Mouse (Mus musculus): ENCODE data around the gene Nop53.
"Not testable (repeated sequence)": the region's sequence is repeated elsewhere in the genome, so short reads cannot be mapped to it uniquely, and the experiment has no call there.

Nop53 gene

GRCm38 (mm10) chr7:15920645-15921190 is 25.2 kb downstream of the Nop53 start:
- DNase-seq (ENCODE audit: low spot score in 2 of 2), result no peak

- DNase-seq (ENCODE audit: low spot score in 2 of 2), result no peak
These were observed 25.9 kb downstream of the Nop53 start for GRCm38 (mm10) chr7:15919947-15920346.

DNA sequence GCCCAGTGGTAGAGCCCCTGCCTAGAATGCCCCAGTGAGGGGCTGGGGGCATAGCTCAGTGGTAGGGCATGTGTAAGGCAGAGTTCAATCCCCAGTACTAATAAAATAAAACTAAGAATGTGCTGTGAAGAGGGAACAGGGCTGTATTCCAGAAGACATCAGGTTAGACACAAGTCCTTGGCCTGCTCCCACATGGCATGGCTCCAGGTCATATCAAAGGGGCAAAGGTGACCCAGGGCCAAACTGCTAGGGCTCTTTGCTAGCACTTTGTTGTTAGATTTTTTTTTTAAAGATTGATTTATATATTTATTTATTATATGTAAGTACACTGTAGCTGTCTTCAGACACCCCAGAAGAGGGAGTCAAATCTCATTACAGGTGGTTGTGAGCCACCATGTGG is 27.5 kb downstream of the Nop53 start:
- no peak for DNase-seq (ENCODE audit: low spot score in 2 of 2)

DNA sequence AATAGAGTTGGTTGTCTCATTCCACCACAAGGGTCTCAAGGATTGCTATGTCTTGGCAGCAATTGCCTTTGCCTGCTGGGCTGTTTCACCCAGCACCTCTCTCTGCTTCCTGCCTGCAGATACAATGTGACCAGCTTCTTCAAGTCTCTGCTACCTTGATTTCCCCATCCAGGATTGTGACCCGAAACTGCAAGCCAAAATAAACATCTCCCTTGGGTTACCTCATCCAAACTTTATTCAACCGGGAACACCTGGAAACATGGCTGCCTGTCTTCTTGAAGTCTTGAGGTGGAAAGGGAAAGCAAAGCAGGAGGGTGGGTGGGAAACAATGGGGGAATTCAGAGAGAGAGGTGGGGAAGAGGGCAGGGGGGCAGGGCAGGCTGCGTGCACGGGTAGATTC is 28.9 kb downstream of the Nop53 start:
- no peak for DNase-seq (ENCODE audit: low spot score in 2 of 2)

GRCm38 (mm10) chr7:15916134-15916723 is 29.6 kb downstream of the Nop53 start:
- DNase-seq (ENCODE audit: low spot score in 2 of 2), result no peak

- not testable (repeated sequence) for DNase-seq (ENCODE audit: low spot score in 2 of 2)
These were observed 30.2 kb downstream of the Nop53 start for GRCm38 (mm10) chr7:15915695-15916094.

GRCm38 (mm10) chr7:15914751-15915150 is 31.1 kb downstream of the Nop53 start:
- DNase-seq (ENCODE audit: low spot score in 2 of 2), result no peak

- no peak for DNase-seq (ENCODE audit: low spot score in 2 of 2)
These were observed 31.6 kb downstream of the Nop53 start for GRCm38 (mm10) chr7:15914252-15914651.

DNA sequence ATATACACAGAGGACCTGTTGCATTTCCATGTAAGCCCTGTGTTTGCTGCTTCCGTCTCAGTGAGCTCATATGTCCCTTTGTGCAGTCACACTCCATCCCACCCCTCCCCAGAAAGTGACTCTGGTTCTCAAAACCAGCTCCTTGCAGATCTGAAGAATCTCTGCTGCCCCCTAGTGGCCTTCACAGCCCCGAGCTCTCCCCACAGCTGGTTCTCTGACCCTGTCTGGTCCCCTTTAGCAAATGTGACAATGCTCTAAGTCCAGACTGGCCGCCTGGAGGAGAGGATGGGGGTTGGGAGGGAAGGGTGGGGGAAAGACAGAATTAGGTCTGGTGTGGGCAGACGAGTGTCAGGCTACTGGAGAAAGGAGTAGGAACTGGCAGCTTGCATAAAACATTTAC is 33.7 kb downstream of the Nop53 start:
- peak in 1 of 2 experiments; percentile 50 for DNase-seq (ENCODE audit: low spot score in 2 of 2)

DNA sequence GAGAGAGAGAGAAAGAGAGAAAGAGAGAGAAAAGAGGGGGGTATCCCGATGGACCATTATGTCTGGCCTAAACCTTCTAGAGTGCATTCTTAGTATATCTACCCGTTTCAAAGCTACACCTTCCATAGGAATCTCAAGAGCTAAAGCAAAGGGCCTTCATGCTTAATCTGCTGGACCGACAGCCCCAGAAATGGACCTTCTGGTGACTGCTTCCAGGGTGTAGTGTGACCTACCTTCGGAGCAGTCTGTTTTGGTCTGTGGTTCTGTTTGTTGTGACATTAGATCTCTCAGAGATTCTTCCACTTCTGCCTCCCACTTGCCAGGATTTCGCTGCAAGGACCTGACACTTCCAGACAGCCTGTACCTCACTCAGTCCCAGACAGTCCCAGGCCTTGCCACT is 35.4 kb downstream of the Nop53 start:
- DNase-seq (ENCODE audit: low spot score in 2 of 2), result no peak

DNA sequence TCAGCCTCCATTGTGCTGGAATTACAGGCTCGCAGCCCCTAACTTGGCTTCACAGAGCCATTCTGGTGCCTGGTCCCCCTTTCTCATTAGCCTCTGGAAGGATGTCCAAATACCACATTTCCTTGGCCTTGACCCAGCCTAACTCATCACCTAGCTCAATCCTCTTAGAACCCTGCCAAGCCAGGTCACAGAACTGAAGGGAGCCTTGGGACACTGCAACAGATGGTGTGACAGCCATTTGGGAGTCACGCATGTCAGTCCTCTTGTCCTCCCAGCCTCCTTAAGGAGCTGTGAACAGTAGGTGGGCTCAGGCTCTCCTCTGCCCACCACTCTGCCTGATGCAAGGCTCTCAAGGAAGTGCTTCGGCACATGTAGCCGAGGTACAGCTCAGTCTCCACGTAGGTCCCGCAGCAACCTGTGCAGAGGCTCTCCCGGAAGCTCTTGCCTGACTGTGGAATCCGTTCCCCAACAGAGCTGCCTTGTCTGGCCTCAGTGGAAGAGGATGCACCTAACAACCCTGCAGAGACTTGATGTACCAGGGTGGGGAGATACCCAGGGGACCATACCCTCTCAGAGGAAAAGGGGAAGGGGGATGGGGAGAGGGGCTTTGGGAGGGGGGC is 37.8 kb downstream of the Nop53 start:
- no peak for DNase-seq (ENCODE audit: low spot score in 2 of 2)

DNA sequence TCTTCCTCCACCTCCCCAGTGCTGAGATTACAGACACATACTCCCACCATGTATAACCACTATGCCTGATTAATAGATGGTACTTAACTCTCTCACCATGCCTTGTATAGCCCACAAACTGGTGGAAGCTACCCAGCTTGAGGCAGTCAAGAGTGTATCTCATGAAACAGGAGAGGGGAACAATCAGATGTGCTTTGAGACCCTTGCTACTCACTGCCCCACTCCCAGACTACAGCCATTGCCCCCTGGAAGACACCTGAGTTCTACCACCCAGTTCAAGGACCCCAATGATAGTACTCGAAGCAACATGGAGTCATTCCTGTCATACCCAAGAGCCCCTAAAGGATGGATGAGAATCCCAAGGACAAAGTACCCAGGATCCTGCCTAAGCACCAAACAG is 39.3 kb downstream of the Nop53 start:
- DNase-seq (ENCODE audit: low spot score in 2 of 2), result no peak

- DNase-seq (ENCODE audit: low spot score in 2 of 2), result no peak
These were observed 40.0 kb downstream of the Nop53 start for GRCm38 (mm10) chr7:15905861-15906260.

DNA sequence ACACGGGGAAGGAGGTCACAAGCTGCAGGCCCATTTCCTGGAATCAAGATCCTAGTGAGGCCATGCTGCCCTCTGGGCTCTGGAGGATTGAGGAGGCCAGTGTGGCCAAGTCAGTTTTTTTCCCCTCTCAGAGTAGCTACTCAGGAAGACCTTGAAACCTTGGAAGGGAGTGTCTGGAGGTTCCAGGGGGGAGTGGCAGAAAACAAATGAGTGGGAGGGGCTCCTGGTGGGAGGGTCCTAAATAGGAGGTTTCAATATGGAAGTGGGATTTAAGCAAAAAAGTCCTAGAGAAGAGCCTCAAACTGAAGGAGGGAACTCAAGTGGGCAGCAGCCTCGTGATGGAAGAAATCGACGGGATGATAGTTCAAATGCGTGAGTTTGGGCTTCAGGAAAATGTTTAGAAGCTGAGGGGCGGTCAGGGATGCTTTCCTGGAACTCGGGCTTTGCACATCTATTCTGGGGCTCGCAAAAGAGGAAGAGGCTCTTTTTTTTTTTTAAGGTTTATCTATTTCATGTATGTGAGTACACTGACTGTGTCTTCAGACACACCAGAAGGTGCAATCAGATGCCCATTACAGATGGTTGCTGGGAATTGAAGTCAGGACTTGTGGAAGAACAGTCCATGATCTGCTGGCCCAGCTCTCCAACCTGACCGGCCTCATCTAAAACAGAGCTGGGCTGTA is 44.4 kb downstream of the Nop53 start:
- DNase-seq (ENCODE audit: low spot score in 2 of 2), result no peak

DNA sequence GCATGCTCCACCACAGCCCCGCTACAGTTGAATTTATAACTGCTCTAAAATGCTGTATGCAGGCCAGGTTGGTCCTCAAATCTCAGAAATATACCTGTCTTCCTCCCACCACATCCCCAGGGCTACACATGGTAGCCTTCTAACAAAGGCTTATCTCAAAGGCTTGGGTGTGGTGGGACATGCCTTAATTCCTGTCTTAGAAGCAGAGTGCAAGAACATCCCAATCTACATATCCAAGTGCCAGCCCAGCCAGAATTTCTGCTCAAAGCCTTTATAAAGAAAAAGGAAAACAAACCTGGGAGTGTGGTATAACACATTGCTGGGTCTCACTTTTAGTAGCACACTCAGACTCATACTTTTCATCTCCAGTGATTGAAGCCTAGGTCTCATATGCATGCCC is 51.6 kb downstream of the Nop53 start:
- no peak for DNase-seq (ENCODE audit: low spot score in 2 of 2)
